Comparison of ENCODE assay signal across 7 mouse cellular contexts in the genomic region with DNA sequence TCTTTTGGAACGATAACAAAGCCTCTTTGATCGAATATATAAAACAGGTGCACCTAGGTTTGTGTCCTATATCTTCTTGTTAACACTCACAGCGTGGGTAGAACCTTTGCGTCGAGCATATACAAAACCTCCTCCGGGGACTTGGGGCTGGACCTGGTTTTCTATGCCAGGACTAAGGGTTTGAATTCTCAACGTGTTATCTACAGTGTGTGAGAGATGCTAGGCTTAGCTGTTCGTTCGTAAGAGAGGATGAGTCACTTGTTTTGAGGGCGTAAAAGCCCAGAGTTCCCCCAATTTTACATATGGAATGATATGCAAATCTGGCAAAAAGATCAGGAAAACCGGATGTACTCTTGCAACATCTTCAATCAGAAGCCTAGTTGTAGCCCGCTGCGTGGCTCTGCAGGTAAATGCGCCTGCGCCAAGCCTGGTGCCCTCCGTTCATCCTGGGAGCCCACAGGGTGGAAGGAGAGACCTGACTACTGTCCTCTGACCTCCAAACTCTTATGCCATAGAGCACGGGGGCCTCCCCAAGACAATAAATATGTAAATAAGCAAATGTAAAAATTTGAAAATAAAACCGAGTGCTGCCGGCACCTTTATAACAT. TPM values are rescaled to one million over a fixed set of nuclear protein-coding genes. Genes with fewer than 3 reads are reported as not detected.
DNase-seq lines count a peak whose midpoint lies in the region; ATAC-seq and TF ChIP-seq lines count a peak whose summit lies in the region.

No protein-coding gene starts in this region.

- peak overlapping the region; percentile 28 for H3K4me3 ChIP-seq in testis, adult 2 months (ENCODE audit: control insufficient read depth, low read depth, low read length)
- H3K4me3 ChIP-seq in embryonic facial prominence, embryonic 10.5 days, result peak overlapping the region; percentile 49
- H3K4me3 ChIP-seq in hindbrain, embryonic 13.5 days, result peak overlapping the region; percentile 35

- WGBS in embryonic facial prominence, embryonic 10.5 days, result 45% methylated on average over 19 of the region's 19 CpGs
- 31% methylated on average over 19 of the region's 19 CpGs for WGBS in hindbrain, embryonic 13.5 days

- H3K27me3 ChIP-seq in testis, adult 2 months (ENCODE audit: control insufficient read depth, insufficient read depth, low read length), result no peaks in the 10 kb centered on the region
- peaks cover 4% of the 10 kb centered on the region; the same call in 1 of the 2 replicates for H3K27me3 ChIP-seq in embryonic facial prominence, embryonic 10.5 days (replicated peaks; ENCODE audit: low read depth, poor library complexity, severe bottlenecking)
- H3K27me3 ChIP-seq in hindbrain, embryonic 13.5 days, result peaks cover 3% of the 10 kb centered on the region; the same call in 1 of the 2 replicates

- peaks cover 6% of the 10 kb centered on the region; the same call in 1 of the 2 replicates for H3K4me1 ChIP-seq in testis, adult 2 months (ENCODE audit: control insufficient read depth, insufficient read depth, low read length)
- peaks cover 18% of the 10 kb centered on the region for H3K4me1 ChIP-seq in embryonic facial prominence, embryonic 10.5 days
- peaks cover 12% of the 10 kb centered on the region for H3K4me1 ChIP-seq in hindbrain, embryonic 13.5 days (replicated peaks)

- TF ChIP-seq CTCF in testis, adult 2 months (IDR thresholded peaks at IDR 0.05; ENCODE audit: control insufficient read depth, insufficient read depth, insufficient replicate concordance, low read depth, low read length), result no peak

- H3K9ac ChIP-seq in hindbrain, embryonic 13.5 days, result peak overlapping the region; percentile 68

- intact Hi-C loops in left cerebral cortex, postnatal 14 days (cut with DNase I), result loop anchor here (2.0 to 10.0 kb wide), 3 partner anchors 161 to 454 kb away; a partner anchor contains a TSS

- no peaks in the 10 kb centered on the region for H3K36me3 ChIP-seq in testis, adult 2 months (ENCODE audit: control insufficient read depth, insufficient read depth, low read length)
- no peaks in the 10 kb centered on the region for H3K36me3 ChIP-seq in embryonic facial prominence, embryonic 10.5 days (replicated peaks)
- H3K36me3 ChIP-seq in hindbrain, embryonic 13.5 days, result no peaks in the 10 kb centered on the region

- no peak for TF ChIP-seq POLR2A in testis, adult 2 months (IDR thresholded peaks at IDR 0.05; ENCODE audit: control insufficient read depth, low read depth, low read length)

- no peak overlapping the region for H3K27ac ChIP-seq in testis, adult 2 months (ENCODE audit: control insufficient read depth, insufficient read depth, low read depth, low read length)
- H3K27ac ChIP-seq in embryonic facial prominence, embryonic 10.5 days (replicated peaks), result peak overlapping the region; percentile 16; the same call in 1 of the 2 replicates
- H3K27ac ChIP-seq in hindbrain, embryonic 13.5 days, result peak overlapping the region; percentile 84

- ATAC-seq in hindbrain, embryonic 13.5 days (ENCODE audit: low FRiP score), result peak; percentile 62

- H3K4me2 ChIP-seq in hindbrain, embryonic 13.5 days, result peak overlapping the region; percentile 65

- DNase-seq in testis, postnatal 10 days (ENCODE audit: low spot score), result no peak
- peak; percentile 25 for DNase-seq in embryonic facial prominence, embryonic 10.5 days (ENCODE audit: low spot score)
- DNase-seq in left cerebral cortex, postnatal 14 days (ENCODE audit: low spot score in 2 of 2), result peak; percentile 59 to 64
- peak; percentile 16 for DNase-seq in retina, adult 2 months (ENCODE audit: low read depth, low spot score)
- no peak for DNase-seq in urinary bladder, postnatal 14 days (ENCODE audit: low spot score)

- H3K9me3 ChIP-seq in embryonic facial prominence, embryonic 10.5 days, result no peaks in the 10 kb centered on the region
- H3K9me3 ChIP-seq in hindbrain, embryonic 13.5 days, result no peaks in the 10 kb centered on the region

RNA-seq across cellular contexts. Expression of a gene that starts 34.4 kb away (rescaled TPM):
- 95.4 and 99.3 TPM in 2 replicates for polyA plus RNA-seq in testis, adult 2 months (2012; rRNA removed)
- 58.9 and 64.4 TPM in 2 replicates for polyA plus RNA-seq in embryonic facial prominence, embryonic 10.5 days (2016; fragmentation: Nextera tagmentation; extraction: Ambion mirVana)
- 53.6 and 56.5 TPM in 2 replicates for polyA plus RNA-seq in hindbrain, embryonic 13.5 days (2015; fragmentation: Nextera tagmentation; extraction: Ambion mirVana)
- total RNA-seq in left cerebral cortex, postnatal 14 days (2021), result 10 to 100 TPM; 49.9 to 50.4 TPM

RNA-seq across cellular contexts. Expression of a gene that starts 46.8 kb away (rescaled TPM):
- polyA plus RNA-seq in testis, adult 2 months (2012; rRNA removed), result 0.77 and 2.5 TPM in 2 replicates
- polyA plus RNA-seq in embryonic facial prominence, embryonic 10.5 days (2016; fragmentation: Nextera tagmentation; extraction: Ambion mirVana), result 8.3 and 11.6 TPM in 2 replicates
- polyA plus RNA-seq in hindbrain, embryonic 13.5 days (2015; fragmentation: Nextera tagmentation; extraction: Ambion mirVana), result 3.1 and 3.7 TPM in 2 replicates
- total RNA-seq in left cerebral cortex, postnatal 14 days (2021), result 1 to 10 TPM; 3.2 to 3.6 TPM

Comparison
In these comparisons a context has a peak if more than half of its experiments do, and no peak if none do; other contexts are left out.
1. DNase-seq: peak in embryonic facial prominence, embryonic 10.5 days (single experiment), left cerebral cortex, postnatal 14 days (2 of 2) and retina, adult 2 months (single experiment); none in testis, postnatal 10 days (single experiment) and urinary bladder, postnatal 14 days (single experiment).
2. Peak in every context shown above with its lines, with median percentiles within 50 percentile points of each other: H3K4me3 ChIP-seq.